Mouse (Mus musculus) adrenal gland, adult 2 months (tissue): Measurements from ENCODE around the gene Rara. TPM values are rescaled to one million over a fixed set of nuclear protein-coding genes. Genes with fewer than 3 reads are reported as not detected.
"Not testable (repeated sequence)": the region's sequence is repeated elsewhere in the genome, so short reads cannot be mapped to it uniquely, and the experiment has no call there.

Experiments used
- DNase-seq: peaks from one replicate; pipeline ENCODE4 v3.0.0; 2021
- polyA plus RNA-seq: library from polyadenylated mRNA; depleted of rRNA; stranded (reverse); fragments of >200 nt; gene quantifications from 2 replicates; pipeline ENCODE4 v1.2.3, GENCODE M21; 2012
- total RNA-seq, 2 experiments: library from RNA; stranded (reverse); gene quantifications; 2 replicates each; pipeline ENCODE4 v1.2.3; 2021

Gene Rara
- total and polyA plus RNA-seq, 3 experiments, result 17.0 to 44.9 (median 30.8) TPM

DNA sequence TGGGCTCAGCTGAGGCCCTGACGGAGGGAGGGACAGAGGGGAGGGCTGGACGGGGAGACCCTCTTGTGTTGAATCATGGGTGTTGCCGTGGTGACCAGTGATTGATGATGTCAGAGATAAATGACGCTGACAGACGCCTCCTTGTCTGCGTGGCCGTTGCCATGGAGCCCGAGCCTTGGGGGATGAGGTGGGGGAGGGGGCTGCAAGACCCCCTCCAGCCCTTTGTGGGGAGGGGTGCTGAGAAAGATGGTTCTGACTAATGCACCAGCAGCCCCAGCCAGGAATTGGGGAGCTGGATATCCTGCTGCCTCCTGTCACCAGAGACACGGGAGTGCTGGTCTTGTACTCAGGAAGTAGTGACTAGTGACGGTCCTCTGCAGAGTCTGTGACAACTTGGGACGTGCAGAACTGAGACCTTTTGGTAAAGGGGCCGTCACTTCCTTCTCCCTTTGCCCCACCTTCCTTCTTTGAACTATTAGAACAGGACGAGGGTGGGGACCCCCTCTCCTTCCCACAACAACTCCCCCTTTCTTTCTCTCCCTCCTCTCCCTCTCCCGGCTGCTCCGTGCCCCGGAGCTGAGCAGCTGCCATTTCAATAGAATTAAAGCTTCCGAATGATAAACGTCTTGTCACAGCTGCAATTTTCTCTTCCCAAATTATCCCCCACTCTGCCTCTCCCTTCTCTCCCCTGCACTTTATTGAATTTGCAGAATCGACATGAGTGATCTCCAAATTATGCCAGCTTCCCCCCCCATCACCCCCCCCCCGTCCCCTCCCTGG is 41.3 kb downstream of the Rara start:
- no peak for DNase-seq

- no peak for DNase-seq
Measured at GRCm38 (mm10) chr11:98969496-98969927, 41.9 kb downstream of the Rara start.

- no peak for DNase-seq
Measured at GRCm38 (mm10) chr11:98970191-98970925, 42.7 kb downstream of the Rara start.

DNA sequence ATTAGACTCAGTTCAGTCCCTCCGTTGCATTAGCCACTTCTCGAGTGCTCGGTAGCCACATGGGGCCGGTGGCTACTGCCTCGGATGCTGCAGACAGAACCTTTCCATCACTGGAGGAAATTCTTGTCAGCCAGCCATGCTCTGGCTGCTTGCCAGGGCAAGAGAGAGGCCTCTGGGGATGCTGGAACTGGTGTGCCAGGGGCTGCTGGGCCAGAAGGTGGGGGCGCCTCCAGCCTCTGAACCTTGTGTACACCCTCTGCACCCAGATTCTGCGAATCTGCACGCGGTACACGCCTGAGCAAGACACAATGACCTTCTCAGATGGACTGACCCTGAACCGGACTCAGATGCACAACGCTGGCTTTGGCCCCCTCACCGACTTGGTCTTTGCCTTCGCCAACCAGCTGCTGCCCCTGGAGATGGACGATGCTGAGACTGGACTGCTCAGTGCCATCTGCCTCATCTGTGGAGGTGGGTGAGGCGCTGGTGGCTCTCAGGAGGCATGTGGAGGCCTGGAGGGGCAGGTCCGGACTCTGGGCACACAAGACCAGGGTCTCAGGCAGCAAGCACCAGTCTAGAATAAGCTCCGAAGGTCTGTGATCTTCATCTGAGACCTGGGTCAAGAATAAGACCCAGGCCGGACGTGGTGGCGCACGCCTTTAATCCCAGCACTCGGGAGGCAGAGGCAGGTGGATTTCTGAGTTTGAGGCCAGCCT is 43.9 kb downstream of the Rara start:
- peak; percentile 73 for DNase-seq

GRCm38 (mm10) chr11:98972215-98972614 is 44.6 kb downstream of the Rara start:
- DNase-seq, result peak; percentile 89

DNA sequence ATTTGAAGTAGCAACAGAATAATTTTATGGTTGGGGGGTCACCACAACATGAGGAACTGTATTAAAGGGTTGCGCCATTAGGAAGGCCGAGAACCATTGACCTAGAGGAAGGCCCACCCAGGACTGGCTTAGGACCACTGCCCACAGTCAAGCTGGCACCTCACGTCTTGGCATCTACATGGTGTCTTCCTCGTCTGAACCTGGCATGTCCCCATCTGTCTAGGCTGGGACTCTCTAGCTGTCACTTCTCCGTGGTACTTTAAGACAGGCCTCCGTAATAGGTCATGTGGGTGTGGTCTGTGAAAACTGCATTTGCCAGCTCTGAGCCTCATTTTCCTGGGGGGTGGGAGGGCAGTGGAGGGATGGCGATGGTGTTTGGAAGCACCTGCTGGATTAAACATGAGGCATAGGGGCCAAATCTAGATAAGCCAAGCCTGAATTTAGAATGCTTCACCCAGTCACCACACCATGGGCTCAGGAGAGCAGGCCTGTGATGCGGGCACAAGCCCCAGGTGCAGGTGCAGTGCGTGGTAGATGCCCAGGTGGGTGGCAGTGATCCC is 45.3 kb downstream of the Rara start:
- DNase-seq, result no peak

DNA sequence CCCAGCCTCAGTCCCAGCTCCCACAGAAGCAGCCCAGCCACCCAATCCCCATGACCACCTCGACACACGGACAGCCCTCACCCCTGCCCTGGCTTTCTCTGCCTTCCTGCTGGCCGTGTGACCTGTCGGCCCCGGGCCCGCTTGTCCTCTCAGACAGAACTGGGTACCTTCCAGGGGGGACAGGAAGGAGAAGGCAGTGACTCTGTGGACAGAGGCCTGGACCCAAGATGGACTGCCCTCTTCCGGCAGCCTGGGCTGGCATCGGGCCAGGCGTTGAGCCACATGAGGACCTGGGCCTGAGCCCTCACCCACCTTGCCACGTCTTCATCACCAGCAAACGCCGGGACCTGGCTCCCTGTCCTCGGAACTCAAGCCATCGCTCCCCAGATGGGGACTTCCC is 46.0 kb downstream of the Rara start:
- DNase-seq, result peak; percentile 56

- DNase-seq, result peak; percentile 29
Measured at GRCm38 (mm10) chr11:98974213-98974612, 46.6 kb downstream of the Rara start.

DNA sequence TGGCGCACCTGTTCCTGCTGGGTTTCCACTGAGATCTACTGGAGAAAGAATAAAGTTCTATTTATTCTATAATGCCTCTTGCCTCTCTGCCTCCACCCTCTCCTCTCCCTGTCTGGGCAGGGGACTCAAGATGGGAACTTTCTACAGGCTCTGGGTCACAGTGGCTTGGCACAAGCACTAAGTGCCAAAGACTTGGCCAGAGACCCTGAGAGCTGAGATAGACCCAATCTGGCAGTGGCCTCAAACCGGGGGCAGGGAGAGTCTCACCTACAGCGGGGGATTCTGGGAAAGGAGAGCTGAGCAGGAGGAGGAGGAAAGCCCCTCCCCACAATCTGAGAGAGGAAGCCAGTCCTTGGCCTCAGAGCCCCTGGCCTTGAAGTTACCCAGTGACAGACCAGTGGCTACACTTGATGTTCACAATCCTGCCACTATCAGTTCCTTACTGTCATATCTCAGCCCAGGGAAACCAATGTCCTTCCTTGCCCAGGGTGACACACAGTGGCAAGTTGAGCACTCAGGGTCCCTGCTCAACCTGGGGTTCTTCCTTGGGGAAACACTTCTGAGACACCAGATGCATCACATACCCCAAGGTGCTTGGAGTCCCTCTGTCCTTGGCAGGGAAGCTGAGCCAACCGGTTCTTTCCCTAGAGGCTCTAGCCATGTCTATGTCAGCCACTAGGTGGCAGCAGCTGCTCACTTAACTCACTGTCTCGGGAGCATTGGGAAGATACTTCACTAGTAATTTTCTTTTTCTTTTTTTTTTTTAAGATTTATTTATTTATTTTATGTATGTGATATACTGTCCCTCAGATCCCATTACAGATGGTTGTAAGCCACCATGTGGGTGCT is 47.5 kb downstream of the Rara start:
- peak; percentile 80 for DNase-seq

DNA sequence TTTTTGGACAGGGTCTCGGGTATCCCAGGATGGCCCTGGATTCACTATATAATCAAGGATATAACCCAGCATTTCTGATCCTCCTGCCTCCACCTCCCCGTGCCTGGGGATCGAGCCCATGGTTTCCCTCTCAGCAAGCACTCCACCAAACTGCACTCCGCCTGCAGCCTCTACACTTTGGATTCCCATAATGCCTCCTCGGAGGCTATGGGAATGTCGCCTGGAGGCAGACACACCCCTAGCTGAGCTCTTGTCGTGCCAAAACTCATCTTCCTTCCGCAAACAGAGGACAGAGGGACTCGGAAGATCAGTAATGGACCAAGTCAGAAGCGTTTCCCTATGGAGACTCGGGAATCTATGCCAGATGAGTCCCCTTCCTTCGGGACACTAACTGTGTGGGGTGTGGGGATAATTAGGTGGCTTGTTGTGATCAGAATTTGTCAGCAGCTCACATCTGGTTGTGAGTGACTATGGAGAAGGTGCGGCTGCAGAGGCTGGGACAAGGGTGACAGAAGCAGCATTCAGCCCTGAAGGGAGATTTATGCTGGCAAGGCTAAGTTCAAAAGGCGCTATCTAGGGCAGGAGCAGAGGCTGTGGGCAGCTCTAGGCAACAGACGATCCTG is 51.0 kb downstream of the Rara start:
- DNase-seq, result no peak

DNA sequence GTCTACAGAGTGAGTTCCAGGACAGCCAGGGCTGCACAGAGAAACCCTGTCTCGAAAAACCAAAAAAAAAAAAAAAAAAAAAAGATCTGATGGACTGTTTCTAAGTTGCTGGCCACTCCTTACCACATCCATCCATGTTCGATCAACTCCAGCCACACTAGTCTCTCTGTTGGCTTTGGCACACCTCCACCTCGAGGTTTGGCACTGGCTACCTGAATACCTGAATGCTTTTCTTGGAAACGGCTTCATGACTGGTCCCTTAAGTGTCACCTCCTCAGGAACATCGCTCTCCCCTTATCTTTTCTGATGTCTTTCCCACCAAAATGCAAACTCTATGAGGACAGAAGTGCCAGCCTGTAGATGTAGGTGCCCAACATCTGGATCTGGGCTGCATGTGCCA is 51.7 kb downstream of the Rara start:
- no peak for DNase-seq

DNA sequence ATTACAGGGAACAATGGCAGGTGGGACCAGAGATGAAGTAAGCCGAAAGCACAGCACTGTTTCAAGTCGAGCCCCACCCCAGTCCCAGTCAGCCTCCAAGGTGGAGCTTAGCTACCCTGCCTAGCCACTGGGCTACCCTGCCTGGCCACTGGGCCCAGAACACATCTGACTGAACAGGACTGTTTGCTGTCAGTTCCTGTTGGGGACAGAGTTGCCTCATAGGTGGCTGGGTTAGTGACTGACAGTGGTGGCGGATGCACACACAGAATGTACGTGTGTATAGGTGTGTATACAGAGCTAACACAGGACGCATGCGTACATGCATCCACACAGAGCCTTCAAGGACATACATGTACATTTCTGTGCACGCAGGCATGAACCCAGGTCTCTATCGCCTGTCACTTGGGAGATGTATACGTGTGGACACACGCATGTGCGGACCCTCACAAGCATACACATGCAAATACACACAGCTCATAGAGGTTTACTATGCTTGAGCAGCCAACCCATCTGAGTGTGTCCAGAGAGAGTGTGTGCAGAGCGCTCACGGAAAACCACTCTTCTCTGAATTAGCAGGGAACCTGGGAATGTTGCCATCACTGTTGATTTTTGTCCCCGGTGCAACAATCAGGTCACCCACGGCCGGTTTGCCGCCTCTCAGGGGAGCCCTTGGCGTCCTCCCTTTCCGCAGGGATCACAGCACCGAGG is 53.8 kb downstream of the Rara start:
- no peak for DNase-seq

DNA sequence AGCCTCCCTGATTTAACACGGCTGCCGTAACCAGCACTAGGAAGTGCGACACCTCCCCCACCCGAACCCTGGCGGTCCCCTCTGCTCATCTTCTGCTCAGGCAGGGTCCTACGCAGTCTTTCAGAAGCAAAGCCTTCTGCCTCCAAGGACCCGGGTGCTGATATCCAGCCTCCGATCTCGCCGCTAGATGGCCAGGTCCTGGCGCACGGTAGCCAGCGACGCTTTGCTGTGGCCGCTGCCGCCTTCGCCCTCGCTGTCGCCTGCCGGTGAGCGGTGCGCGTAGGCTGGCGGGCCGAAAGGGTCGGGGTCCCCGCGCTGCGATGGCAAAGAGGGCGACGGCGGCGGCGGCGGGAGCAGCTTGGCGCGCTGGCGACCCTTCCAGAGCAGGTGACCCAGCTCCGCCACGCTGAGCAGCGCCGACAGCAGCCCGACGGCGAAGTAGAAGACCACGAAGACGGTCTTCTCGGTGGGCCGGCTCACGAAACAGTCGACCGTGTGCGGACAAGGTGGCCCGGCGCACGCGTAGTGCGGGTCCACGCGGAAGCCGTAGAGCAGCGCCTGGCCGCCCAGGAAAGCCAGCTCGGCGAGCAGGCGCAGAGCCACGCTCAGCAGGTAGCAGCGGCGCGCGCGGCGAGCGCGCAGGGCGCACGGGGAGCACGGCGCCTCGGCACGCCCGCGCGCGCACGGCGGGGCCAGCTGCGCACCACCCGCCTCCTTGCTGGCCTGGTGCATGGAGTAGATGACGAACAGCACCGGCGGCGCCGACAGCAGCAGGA is 54.6 kb downstream of the Rara start:
- DNase-seq, result peak; percentile 74

DNA sequence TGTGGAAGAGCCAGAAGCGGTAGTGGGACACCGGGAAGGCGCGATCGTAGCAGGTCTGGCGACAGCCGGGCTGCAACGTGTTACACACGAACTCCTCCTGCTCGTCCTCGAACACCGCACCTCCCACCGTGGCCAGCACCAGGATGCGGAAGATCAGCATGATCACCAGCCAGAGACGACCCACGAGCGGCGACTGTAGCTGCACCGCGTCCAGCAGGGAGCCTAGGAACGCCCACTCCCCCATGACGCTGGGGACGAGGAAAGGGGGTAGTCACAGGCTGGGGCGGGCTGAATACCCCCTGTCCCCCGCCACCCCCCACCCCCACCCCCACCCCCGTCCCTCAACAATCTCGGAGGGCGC is 55.1 kb downstream of the Rara start, which contains the start of gene Gjd3:
TSS of gene Gjd3 (minus strand) at position 244 of the 361 bp plus-strand sequence.
- DNase-seq, result no peak

GRCm38 (mm10) chr11:98983551-98983950 is 55.9 kb downstream of the Rara start:
- no peak for DNase-seq

- no peak for DNase-seq
Measured at GRCm38 (mm10) chr11:98985542-98985941, 57.9 kb downstream of the Rara start.

GRCm38 (mm10) chr11:98988260-98988659 is 60.6 kb downstream of the Rara start:
- DNase-seq, result not testable (repeated sequence)

GRCm38 (mm10) chr11:98990866-98991265 is 63.2 kb downstream of the Rara start:
- DNase-seq, result no peak

- no peak for DNase-seq
Measured at GRCm38 (mm10) chr11:98995987-98996386, 68.4 kb downstream of the Rara start.
